Mouse (Mus musculus): Measurements from ENCODE around the gene Fam49a. TPM values are rescaled to one million over a fixed set of nuclear protein-coding genes. Genes with fewer than 3 reads are reported as not detected.
A peak's percentile ranks its signal among the peaks of the same experiment; 100 is the strongest.

The Fam49a gene
- total and polyA plus RNA-seq, 3 experiments, result 4.1 to 9.8 (median 7.1) TPM

GRCm38 (mm10) chr12:12294380-12295171 is 32.6 kb downstream of the Fam49a start:
- Histone ChIP-seq H3K9ac (ENCODE audit: low read depth, low read length) (no peak overlapping the region), H3K27ac (no peak overlapping the region)
- TF ChIP-seq CTCF (IDR thresholded peaks at IDR 0.05) (no peak), POLR2A (IDR thresholded peaks at IDR 0.05; ENCODE audit: insufficient read depth, low read depth, low read length) (no peak), EP300 (IDR thresholded peaks at IDR 0.05; ENCODE audit: insufficient read depth, low read depth, low read length) (no peak)

GRCm38 (mm10) chr12:12298451-12298850 is 36.5 kb downstream of the Fam49a start:
- intact Hi-C loops (cut with DNase I), result no loop called here
- Histone ChIP-seq H3K9ac (ENCODE audit: low read depth, low read length) (no peak overlapping the region), H3K36me3 (ENCODE audit: control insufficient read depth, insufficient read depth, low read length) (peaks cover 6% of the 10 kb centered on the region), H3K79me2 (replicated peaks; ENCODE audit: control insufficient read depth, insufficient read depth, low read length) (no peaks in the 10 kb centered on the region), H3K4me3 (no peak overlapping the region), H3K4me1 (ENCODE audit: control insufficient read depth, insufficient read depth, low read length) (peaks cover 9% of the 10 kb centered on the region), H3K27ac (no peak overlapping the region), H3K27me3 (ENCODE audit: control insufficient read depth, insufficient read depth, low read length) (no peaks in the 10 kb centered on the region)
- 88% methylated on average over 7 of the region's 7 CpGs for WGBS
- TF ChIP-seq CTCF (IDR thresholded peaks at IDR 0.05) (no peak), EP300 (IDR thresholded peaks at IDR 0.05; ENCODE audit: insufficient read depth, low read depth, low read length) (no peak), POLR2A (IDR thresholded peaks at IDR 0.05; ENCODE audit: insufficient read depth, low read depth, low read length) (no peak)
- DNase-seq, result no peak

More at GRCm38 (mm10) chr12:12294380-12295171, 32.6 kb downstream of the Fam49a start:
- intact Hi-C loops (cut with DNase I), result no loop called here
- WGBS, result 89% methylated on average over 5 of the region's 5 CpGs
- Histone ChIP-seq H3K27me3 (ENCODE audit: control insufficient read depth, insufficient read depth, low read length) (no peaks in the 10 kb centered on the region), H3K4me3 (no peak overlapping the region), H3K36me3 (ENCODE audit: control insufficient read depth, insufficient read depth, low read length) (no peaks in the 10 kb centered on the region; the same call in 1 of the 2 replicates), H3K4me1 (ENCODE audit: control insufficient read depth, insufficient read depth, low read length) (peaks cover 5% of the 10 kb centered on the region), H3K79me2 (replicated peaks; ENCODE audit: control insufficient read depth, insufficient read depth, low read length) (no peaks in the 10 kb centered on the region; the same call in 1 of the 2 replicates)
- no peak for DNase-seq

- Histone ChIP-seq H3K27ac (no peak overlapping the region), H3K27me3 (ENCODE audit: control insufficient read depth, insufficient read depth, low read length) (no peaks in the 10 kb centered on the region), H3K36me3 (ENCODE audit: control insufficient read depth, insufficient read depth, low read length) (peaks cover 6% of the 10 kb centered on the region), H3K4me3 (no peak overlapping the region), H3K9ac (ENCODE audit: low read depth, low read length) (no peak overlapping the region), H3K79me2 (replicated peaks; ENCODE audit: control insufficient read depth, insufficient read depth, low read length) (no peaks in the 10 kb centered on the region), H3K4me1 (ENCODE audit: control insufficient read depth, insufficient read depth, low read length) (peaks cover 9% of the 10 kb centered on the region)
- WGBS, result 69% methylated on average over 2 of the region's 2 CpGs
- DNase-seq, result peak in 1 of 2 experiments; percentile 27
- TF ChIP-seq CTCF (IDR thresholded peaks at IDR 0.05) (no peak), POLR2A (IDR thresholded peaks at IDR 0.05; ENCODE audit: insufficient read depth, low read depth, low read length) (no peak)
- intact Hi-C loops (cut with DNase I), result no loop called here
Observed at GRCm38 (mm10) chr12:12299303-12299702, 37.4 kb downstream of the Fam49a start.

- 44% methylated on average over 2 of the region's 2 CpGs for WGBS
- H3K4me1 ChIP-seq (ENCODE audit: control insufficient read depth, insufficient read depth, low read length), result peaks cover 7% of the 10 kb centered on the region
- no peaks in the 10 kb centered on the region for H3K27me3 ChIP-seq (ENCODE audit: control insufficient read depth, insufficient read depth, low read length)
- no peak overlapping the region for H3K9ac ChIP-seq (ENCODE audit: low read depth, low read length)
- no peak for DNase-seq
- intact Hi-C loops (cut with DNase I), result loop anchor here (5.0 kb wide), 1 partner anchor 39 kb away; the partner anchor contains the start of gene Fam49a
- TF ChIP-seq CTCF (IDR thresholded peaks at IDR 0.05) (no peak), POLR2A (IDR thresholded peaks at IDR 0.05; ENCODE audit: insufficient read depth, low read depth, low read length) (no peak), EP300 (IDR thresholded peaks at IDR 0.05; ENCODE audit: insufficient read depth, low read depth, low read length) (no peak)
- no peak overlapping the region for H3K4me3 ChIP-seq
- H3K36me3 ChIP-seq (ENCODE audit: control insufficient read depth, insufficient read depth, low read length), result peaks cover 6% of the 10 kb centered on the region
- no peaks in the 10 kb centered on the region for H3K79me2 ChIP-seq (replicated peaks; ENCODE audit: control insufficient read depth, insufficient read depth, low read length)
- peak overlapping the region; percentile 72 for H3K27ac ChIP-seq
Observed at GRCm38 (mm10) chr12:12301149-12301548, 39.2 kb downstream of the Fam49a start.

GRCm38 (mm10) chr12:12301815-12302214 is 39.9 kb downstream of the Fam49a start:
- TF ChIP-seq EP300 (IDR thresholded peaks at IDR 0.05; ENCODE audit: insufficient read depth, low read depth, low read length) (no peak), POLR2A (IDR thresholded peaks at IDR 0.05; ENCODE audit: insufficient read depth, low read depth, low read length) (no peak), CTCF (IDR thresholded peaks at IDR 0.05) (peak; percentile 47)
- H3K4me3 ChIP-seq, result no peak overlapping the region
- WGBS, result 11% methylated on average over 4 of the region's 4 CpGs
- H3K79me2 ChIP-seq (replicated peaks; ENCODE audit: control insufficient read depth, insufficient read depth, low read length), result no peaks in the 10 kb centered on the region
- H3K27ac ChIP-seq, result peak overlapping the region; percentile 72
- H3K4me1 ChIP-seq (ENCODE audit: control insufficient read depth, insufficient read depth, low read length), result peaks cover 7% of the 10 kb centered on the region
- H3K36me3 ChIP-seq (ENCODE audit: control insufficient read depth, insufficient read depth, low read length), result peaks cover 6% of the 10 kb centered on the region
- H3K27me3 ChIP-seq (ENCODE audit: control insufficient read depth, insufficient read depth, low read length), result no peaks in the 10 kb centered on the region
- no peak overlapping the region for H3K9ac ChIP-seq (ENCODE audit: low read depth, low read length)
- intact Hi-C loops (cut with DNase I), result loop anchor here (5.0 kb wide), 1 partner anchor 40 kb away; the partner anchor contains the start of gene Fam49a
- peak; percentile 56 to 82 for DNase-seq

GRCm38 (mm10) chr12:12306214-12306613 is 44.3 kb downstream of the Fam49a start:
- H3K4me1 ChIP-seq (ENCODE audit: control insufficient read depth, insufficient read depth, low read length), result peaks cover 4% of the 10 kb centered on the region
- H3K4me3 ChIP-seq, result no peak overlapping the region
- WGBS, result 94% methylated on average over 3 of the region's 3 CpGs
- H3K27ac ChIP-seq, result no peak overlapping the region
- no peak for DNase-seq
- no peaks in the 10 kb centered on the region for H3K27me3 ChIP-seq (ENCODE audit: control insufficient read depth, insufficient read depth, low read length)
- TF ChIP-seq EP300 (IDR thresholded peaks at IDR 0.05; ENCODE audit: insufficient read depth, low read depth, low read length) (no peak), CTCF (IDR thresholded peaks at IDR 0.05) (no peak), POLR2A (IDR thresholded peaks at IDR 0.05; ENCODE audit: insufficient read depth, low read depth, low read length) (no peak)
- H3K79me2 ChIP-seq (replicated peaks; ENCODE audit: control insufficient read depth, insufficient read depth, low read length), result no peaks in the 10 kb centered on the region
- peaks cover 5% of the 10 kb centered on the region for H3K36me3 ChIP-seq (ENCODE audit: control insufficient read depth, insufficient read depth, low read length)
- no peak overlapping the region for H3K9ac ChIP-seq (ENCODE audit: low read depth, low read length)
- intact Hi-C loops (cut with DNase I), result no loop called here
